18 mouse cellular contexts compared by ENCODE assay signal in the genomic region with DNA sequence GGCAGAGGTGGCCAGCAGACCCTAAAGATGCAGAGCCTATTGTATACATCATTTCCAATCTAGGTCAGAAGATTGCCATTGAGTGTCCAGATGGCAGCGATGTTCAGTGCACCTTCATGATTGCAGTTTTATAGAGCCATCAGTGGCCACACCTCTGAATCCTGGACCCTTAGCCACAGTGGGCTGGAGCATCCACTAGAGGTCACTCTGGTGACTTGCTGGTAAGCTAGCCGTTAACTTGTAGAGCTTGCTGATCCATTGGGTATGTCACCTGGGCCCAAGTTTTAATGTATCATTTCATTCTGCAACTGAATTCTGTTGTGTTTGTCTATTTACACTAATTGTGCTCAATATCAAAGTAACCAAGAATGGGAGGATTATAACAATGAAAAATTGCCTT. TPM values are rescaled to one million over a fixed set of nuclear protein-coding genes. Genes with fewer than 3 reads are reported as not detected.
A peak's percentile ranks its signal among the peaks of the same experiment; 100 is the strongest.
DNase-seq lines count a peak whose midpoint lies in the region; ATAC-seq and TF ChIP-seq lines count a peak whose summit lies in the region.
"Had no signal": no experiment of that assay in that cellular context is flagged by ENCODE, and none has a peak within 500 bp of the region (broad histone marks: within the 10 kb centered on the region; RNA-seq: fewer than 3 reads in every experiment).

No protein-coding gene starts in this region.

- no peak overlapping the region for H3K9ac ChIP-seq in heart, adult 2 months (ENCODE audit: low read depth, low read length)
- no peak overlapping the region for H3K9ac ChIP-seq in liver, adult 2 months (ENCODE audit: low read depth, low read length)
- no peak overlapping the region for H3K9ac ChIP-seq in liver, embryonic 12.5 days
- H3K9ac ChIP-seq: lung, embryonic 15.5 days; midbrain, embryonic 15.5 days; stomach, embryonic 15.5 days had no signal

- H3K27ac ChIP-seq in heart, adult 2 months = no peak overlapping the region
- no peak overlapping the region for H3K27ac ChIP-seq in liver, adult 2 months (replicated peaks; ENCODE audit: insufficient read depth, low read depth, low read length)
- no peak overlapping the region for H3K27ac ChIP-seq in liver, embryonic 12.5 days
- H3K27ac ChIP-seq in bone marrow, adult 2 months (ENCODE audit: control insufficient read depth, insufficient read depth, low read depth, low read length, poor library complexity) = no peak overlapping the region
- no peak overlapping the region for H3K27ac ChIP-seq in limb, embryonic 10.5 days
- H3K27ac ChIP-seq: hindbrain, embryonic 10.5 days; lung, embryonic 15.5 days; midbrain, embryonic 15.5 days; stomach, embryonic 15.5 days had no signal

- intact Hi-C loops in heart, adult 2 months (cut with DNase I) = no loop called here

- no peak overlapping the region for H3K4me3 ChIP-seq in heart, adult 2 months
- H3K4me3 ChIP-seq in liver, adult 2 months (ENCODE audit: insufficient read depth, low read depth, low read length) = no peak overlapping the region
- no peak overlapping the region for H3K4me3 ChIP-seq in liver, embryonic 12.5 days
- no peak overlapping the region for H3K4me3 ChIP-seq in C2C12 (ENCODE audit: insufficient read depth, poor library complexity, severe bottlenecking)
- no peak overlapping the region for H3K4me3 ChIP-seq in bone marrow, adult 2 months (replicated peaks; ENCODE audit: control insufficient read depth, low read depth, low read length)
- no peak overlapping the region for H3K4me3 ChIP-seq in limb, embryonic 10.5 days
- H3K4me3 ChIP-seq: erythroblast, embryonic 14.5 days; hindbrain, embryonic 10.5 days; lung, embryonic 15.5 days; midbrain, embryonic 15.5 days; stomach, embryonic 15.5 days had no signal

- whole genome bisulfite sequencing in heart, adult 2 months = 59% methylated on average over 2 of the region's 2 CpGs
- WGBS in liver, adult 2 months = 56% methylated on average over 2 of the region's 2 CpGs
- WGBS in liver, embryonic 12.5 days (ENCODE audit: insufficient replicate concordance) = 51% methylated on average over 2 of the region's 2 CpGs
- WGBS in bone marrow, adult 2 months = 63% methylated on average over 2 of the region's 2 CpGs
- WGBS in limb, embryonic 10.5 days = 64% methylated on average over 2 of the region's 2 CpGs

- no peaks in the 10 kb centered on the region for H3K9me3 ChIP-seq in liver, embryonic 12.5 days (replicated peaks)
- H3K9me3 ChIP-seq in limb, embryonic 10.5 days (replicated peaks) = no peaks in the 10 kb centered on the region
- H3K9me3 ChIP-seq: hindbrain, embryonic 10.5 days; lung, embryonic 15.5 days; midbrain, embryonic 15.5 days; stomach, embryonic 15.5 days had no signal

- no peak for DNase-seq in heart, adult 2 months
- no peak for DNase-seq in heart, adult 11 months
- DNase-seq in liver, adult 2 months (ENCODE audit: extremely low read depth, low read depth, low spot score) = no peak
- DNase-seq in limb, embryonic 10.5 days (ENCODE audit: low spot score) = no peak
- no peak for DNase-seq in right cerebral cortex, adult 18-20 months
- DNase-seq: cerebellum, postnatal 36 days; right cerebral cortex, postnatal 4 days; thymus, postnatal 36 days had no signal

- H3K36me3 ChIP-seq in heart, adult 2 months (ENCODE audit: control insufficient read depth, insufficient read depth, low read length) = no peaks in the 10 kb centered on the region
- no peaks in the 10 kb centered on the region for H3K36me3 ChIP-seq in liver, adult 2 months (ENCODE audit: control insufficient read depth, insufficient read depth, low read length)
- H3K36me3 ChIP-seq in liver, embryonic 12.5 days = no peaks in the 10 kb centered on the region
- H3K36me3 ChIP-seq in C2C12 (ENCODE audit: control insufficient read depth, insufficient read depth) = no peaks in the 10 kb centered on the region
- H3K36me3 ChIP-seq in limb, embryonic 10.5 days = no peaks in the 10 kb centered on the region
- H3K36me3 ChIP-seq: hindbrain, embryonic 10.5 days; lung, embryonic 15.5 days; midbrain, embryonic 15.5 days; stomach, embryonic 15.5 days had no signal

- H3K4me2 ChIP-seq in liver, embryonic 12.5 days = no peak overlapping the region
- H3K4me2 ChIP-seq: lung, embryonic 15.5 days; midbrain, embryonic 15.5 days; stomach, embryonic 15.5 days had no signal

- TF ChIP-seq CTCF in heart, adult 2 months (IDR thresholded peaks at IDR 0.05) = peak; percentile 52
- peak; percentile 18; the same call in 1 of the 2 replicates for TF ChIP-seq CTCF in liver, adult 2 months (IDR thresholded peaks at IDR 0.05; ENCODE audit: low read depth, low read length)
- peak; percentile 45 for TF ChIP-seq CTCF in C2C12 (IDR thresholded peaks at IDR 0.05; ENCODE audit: control insufficient read depth, insufficient read depth, insufficient read length)
- peak; percentile 31; the same call in 1 of the 2 replicates for TF ChIP-seq CTCF in bone marrow, adult 2 months (IDR thresholded peaks at IDR 0.05; ENCODE audit: control insufficient read depth, insufficient read depth, low read length)

- TF ChIP-seq POLR2A in heart, adult 2 months (IDR thresholded peaks at IDR 0.05; ENCODE audit: insufficient read depth, low read depth, low read length) = no peak
- no peak for TF ChIP-seq POLR2A in liver, adult 2 months (IDR thresholded peaks at IDR 0.05; ENCODE audit: extremely low read depth, insufficient read depth, low read length)
- no peak for TF ChIP-seq POLR2A in bone marrow, adult 2 months (IDR thresholded peaks at IDR 0.05; ENCODE audit: borderline replicate concordance, control insufficient read depth, low read depth, low read length)

- H3K27me3 ChIP-seq in heart, adult 2 months (ENCODE audit: control insufficient read depth, insufficient read depth, low read length) = no peaks in the 10 kb centered on the region
- H3K27me3 ChIP-seq in liver, adult 2 months (ENCODE audit: control insufficient read depth, insufficient read depth, low read length) = no peaks in the 10 kb centered on the region
- no peaks in the 10 kb centered on the region for H3K27me3 ChIP-seq in liver, embryonic 12.5 days (replicated peaks)
- H3K27me3 ChIP-seq in C2C12 (ENCODE audit: control insufficient read depth, insufficient read depth, insufficient read length) = no peaks in the 10 kb centered on the region
- no peaks in the 10 kb centered on the region for H3K27me3 ChIP-seq in limb, embryonic 10.5 days (ENCODE audit: low read depth, poor library complexity, severe bottlenecking)
- H3K27me3 ChIP-seq: lung, embryonic 15.5 days; midbrain, embryonic 15.5 days; stomach, embryonic 15.5 days had no signal

- H3K4me1 ChIP-seq in heart, adult 2 months (ENCODE audit: control insufficient read depth, insufficient read depth, low read length) = no peaks in the 10 kb centered on the region
- no peaks in the 10 kb centered on the region for H3K4me1 ChIP-seq in liver, adult 2 months (ENCODE audit: control insufficient read depth, insufficient read depth, low read length)
- H3K4me1 ChIP-seq in liver, embryonic 12.5 days = no peaks in the 10 kb centered on the region
- no peaks in the 10 kb centered on the region; the same call in 1 of the 2 replicates for H3K4me1 ChIP-seq in bone marrow, adult 2 months (ENCODE audit: control insufficient read depth, insufficient read depth, low read length)
- no peaks in the 10 kb centered on the region for H3K4me1 ChIP-seq in limb, embryonic 10.5 days
- H3K4me1 ChIP-seq: hindbrain, embryonic 10.5 days; lung, embryonic 15.5 days; midbrain, embryonic 15.5 days; stomach, embryonic 15.5 days had no signal

- H3K79me2 ChIP-seq in heart, adult 2 months (replicated peaks; ENCODE audit: control insufficient read depth, insufficient read depth, low read length) = no peaks in the 10 kb centered on the region
- no peaks in the 10 kb centered on the region for H3K79me2 ChIP-seq in liver, adult 2 months (ENCODE audit: control insufficient read depth, insufficient read depth, low read length)
- no peaks in the 10 kb centered on the region for H3K79me2 ChIP-seq in C2C12 (ENCODE audit: control insufficient read depth, insufficient read depth)

- no peaks in the 10 kb centered on the region for H3K79me3 ChIP-seq in C2C12 (ENCODE audit: low read depth)

- TF ChIP-seq EP300 in heart, adult 2 months (IDR thresholded peaks at IDR 0.05; ENCODE audit: insufficient read depth, low read depth, low read length) = no peak

- ATAC-seq in liver, embryonic 12.5 days = no peak

- H3ac ChIP-seq in C2C12 (ENCODE audit: control insufficient read depth, insufficient read length, low read depth) = no peak overlapping the region

TF ChIP-seq in C2C12, 6 proteins besides CTCF, POLR2A, EP300 and RAD21:
- no peak for TF ChIP-seq MYOD1 (IDR thresholded peaks at IDR 0.05; ENCODE audit: control insufficient read depth, insufficient read length, low read depth)
- no peak for TF ChIP-seq CEBPB (IDR thresholded peaks at IDR 0.05; ENCODE audit: low read depth)
- no peak for TF ChIP-seq USF1 (IDR thresholded peaks at IDR 0.05; ENCODE audit: low read depth)
- TF ChIP-seq MAX (IDR thresholded peaks at IDR 0.05) = no peak
- TF ChIP-seq FOSL1 (IDR thresholded peaks at IDR 0.05; ENCODE audit: insufficient read depth, low read length, poor library complexity, severe bottlenecking) = no peak
- TF ChIP-seq MYOG (IDR thresholded peaks at IDR 0.05; ENCODE audit: control insufficient read depth, extremely low read depth, insufficient read length) = no peak

RNA-seq across cellular contexts. Expression of gene Serpinb1a, which starts 14.6 kb away (rescaled TPM):
- total RNA-seq in heart, adult 2 months (2021) = 1 to 10 TPM; 4.4 to 5.7 TPM
- polyA plus RNA-seq in heart, adult 2 months (2012; rRNA removed) = 2.8 and 5.2 TPM in 2 replicates
- total RNA-seq in liver, adult 2 months (2014; rRNA removed) = 6.7 and 11.2 TPM in 2 replicates
- polyA plus RNA-seq in liver, adult 2 months (2012; rRNA removed) = 4.7 and 5.1 TPM in 2 replicates
- 10.5 and 11.7 TPM in 2 replicates for polyA plus RNA-seq in liver, embryonic 12.5 days (2016; fragmentation: Nextera tagmentation; extraction: Ambion mirVana)
- polyA plus RNA-seq in C2C12 (2012; fragmentation: generic; extraction: Trizol) = 5.7 TPM
- polyA plus RNA-seq in bone marrow, adult 2 months (2011; ENCODE audit: insufficient read depth, insufficient read length, low replicate concordance, missing spikeins) = 42.2 and 91.9 TPM in 2 replicates
- 0.46 and 2.1 TPM in 2 replicates for polyA plus RNA-seq in limb, embryonic 10.5 days (2016; fragmentation: Nextera tagmentation; extraction: Ambion mirVana)
- polyA plus RNA-seq: erythroblast, embryonic 14.5 days had no signal

RNA-seq across cellular contexts. Expression of gene Serpinb1c, which starts 32.4 kb away (rescaled TPM):
- total RNA-seq in heart, adult 2 months (2021) = 1 to 10 TPM; 2.0 to 3.5 TPM
- 0.18 TPM in 1 of 2 replicates, not detected in the other for polyA plus RNA-seq in heart, adult 2 months (2012; rRNA removed)
- total RNA-seq in liver, adult 2 months (2014; rRNA removed) = 0.28 TPM in 1 of 2 replicates, not detected in the other
- polyA plus RNA-seq in liver, adult 2 months (2012; rRNA removed) = 0.15 TPM in 1 of 2 replicates, not detected in the other
- polyA plus RNA-seq in liver, embryonic 12.5 days (2016; fragmentation: Nextera tagmentation; extraction: Ambion mirVana) = 0.10 TPM in 1 of 2 replicates, not detected in the other
- 0.04 TPM for polyA plus RNA-seq in C2C12 (2012; fragmentation: generic; extraction: Trizol)
- not detected in 2 replicates for polyA plus RNA-seq in bone marrow, adult 2 months (2011; ENCODE audit: insufficient read depth, insufficient read length, low replicate concordance, missing spikeins)
- not detected in 2 replicates for polyA plus RNA-seq in limb, embryonic 10.5 days (2016; fragmentation: Nextera tagmentation; extraction: Ambion mirVana)
- total RNA-seq: left cerebral cortex, postnatal 10 days had no signal
- polyA plus RNA-seq: erythroblast, embryonic 14.5 days; hindbrain, embryonic 10.5 days; kidney, embryonic 14.5 days; lung, embryonic 15.5 days; midbrain, embryonic 15.5 days; stomach, embryonic 15.5 days had no signal
